Mouse (Mus musculus) embryo, embryonic 11 days (tissue): ENCODE data around the gene Myo15b.

Experiments used
- DNase-seq: peaks from one replicate; pipeline ENCODE4 v3.0.0-alpha.2; 2015

Myo15b gene

GRCm38 (mm10) chr11:115858354-115858753, at the start of gene Myo15b:
Myo15b (plus strand) TSS chr11:115858406.
- DNase-seq: peak; percentile 30

DNA sequence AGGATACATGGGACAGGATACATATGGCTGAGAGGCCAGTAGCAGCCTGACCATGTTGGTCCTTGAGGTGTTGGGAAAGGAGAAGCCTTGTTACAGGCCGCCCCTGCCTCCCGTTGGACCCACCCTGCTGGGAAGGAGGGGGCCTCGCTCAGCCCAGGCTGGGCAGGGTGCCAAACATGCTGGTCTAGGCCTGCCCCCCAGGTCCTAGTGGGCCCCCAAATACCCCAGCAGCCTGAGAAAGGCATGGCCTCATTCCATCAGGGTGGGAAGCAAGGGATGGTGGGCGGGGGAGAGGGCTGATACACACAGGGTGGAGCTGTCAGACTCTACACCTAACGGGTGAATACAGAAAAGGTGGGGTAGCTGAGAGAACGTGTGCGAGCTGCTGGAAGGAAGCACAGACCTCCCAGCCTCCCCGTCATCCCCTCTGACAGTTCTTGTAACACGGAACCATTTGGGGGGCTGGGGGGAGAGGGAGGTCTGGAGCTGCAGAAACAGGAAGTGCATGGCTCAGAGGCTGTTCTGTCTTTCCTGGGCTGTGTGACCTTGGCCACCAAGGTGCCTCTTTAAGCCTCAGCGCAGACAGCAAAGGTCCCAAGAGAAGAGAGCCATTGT, 49.4 kb upstream of the Myo15b start:
- DNase-seq: no peak

DNA sequence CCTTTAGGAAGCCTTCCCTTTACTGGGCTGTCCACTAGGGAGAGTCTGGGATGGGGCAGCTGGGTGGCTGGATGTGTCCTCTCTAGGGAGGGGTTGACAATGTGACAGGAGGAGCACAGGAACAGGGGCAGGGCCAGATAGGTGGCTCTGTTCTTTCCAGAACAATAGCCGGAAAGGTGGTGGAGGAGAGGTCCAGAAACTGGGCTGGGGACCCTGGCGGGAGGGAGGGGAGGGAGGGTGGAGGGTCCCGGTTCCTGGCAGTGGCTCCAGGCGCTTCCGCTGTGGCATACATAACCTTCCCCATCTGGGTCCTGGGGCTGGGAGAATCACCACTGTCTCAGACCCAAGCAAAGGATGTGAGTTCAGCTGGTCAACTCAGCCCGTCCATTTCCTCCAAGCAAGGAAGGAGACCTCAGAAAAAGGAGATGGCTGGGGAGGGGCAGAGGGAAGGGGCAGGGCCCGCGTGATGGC, 48.9 kb upstream of the Myo15b start:
- no peak for DNase-seq

DNA sequence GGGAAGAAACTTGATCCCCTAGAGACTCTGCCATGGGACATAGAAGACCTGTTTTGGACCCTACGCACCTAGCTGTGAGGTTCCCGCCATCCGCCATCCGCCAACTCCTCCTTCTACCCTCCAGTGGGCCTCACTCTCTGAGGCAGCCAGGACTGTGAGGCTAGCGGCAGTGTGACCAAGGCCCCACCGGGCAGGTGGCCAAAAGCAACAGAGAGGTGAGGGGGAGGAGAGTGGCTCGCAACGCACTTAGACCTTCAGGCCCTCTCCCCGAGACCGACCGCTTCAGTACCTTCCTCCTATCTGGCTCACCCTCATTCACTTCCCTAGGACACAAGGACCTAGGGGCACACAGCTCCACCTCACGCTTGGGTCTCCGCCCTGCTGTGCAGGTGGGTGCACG, 47.8 kb upstream of the Myo15b start:
- no peak for DNase-seq

GRCm38 (mm10) chr11:115811381-115812093, 46.7 kb upstream of the Myo15b start:
- DNase-seq: no peak

- DNase-seq: no peak
Observed at GRCm38 (mm10) chr11:115812095-115812494, 46.1 kb upstream of the Myo15b start.

GRCm38 (mm10) chr11:115812533-115813420, 45.4 kb upstream of the Myo15b start:
- DNase-seq: peak; percentile 66

- DNase-seq: peak; percentile 98
Observed at GRCm38 (mm10) chr11:115813507-115814296, 44.5 kb upstream of the Myo15b start, which contains the start of gene Caskin2. Caskin2 (minus strand) TSS chr11:115813639.

GRCm38 (mm10) chr11:115814605-115815450, 43.4 kb upstream of the Myo15b start, which contains the start of gene Tsen54:
Tsen54 (plus strand) TSS chr11:115814724.
- DNase-seq: peak; percentile 88

DNA sequence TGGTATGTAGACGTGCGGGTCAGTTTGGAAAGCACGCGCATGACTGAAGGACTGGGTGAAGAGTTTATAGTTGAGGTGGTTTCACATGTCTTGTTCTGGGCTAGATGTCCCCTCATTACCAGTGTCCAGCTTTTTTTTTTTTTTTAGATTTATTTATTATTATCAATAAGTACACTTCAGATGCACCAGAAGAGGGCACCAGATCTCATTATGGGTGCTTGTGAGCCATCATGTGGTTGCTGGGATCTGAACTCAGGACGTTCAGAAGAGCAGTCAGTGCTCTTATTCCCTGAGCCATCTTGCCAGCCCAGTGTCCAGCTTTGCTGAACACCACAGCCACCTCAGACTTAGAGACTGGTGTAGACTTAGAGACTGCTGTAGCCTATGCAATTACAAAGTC, 40.9 kb upstream of the Myo15b start:
- DNase-seq: no peak

DNA sequence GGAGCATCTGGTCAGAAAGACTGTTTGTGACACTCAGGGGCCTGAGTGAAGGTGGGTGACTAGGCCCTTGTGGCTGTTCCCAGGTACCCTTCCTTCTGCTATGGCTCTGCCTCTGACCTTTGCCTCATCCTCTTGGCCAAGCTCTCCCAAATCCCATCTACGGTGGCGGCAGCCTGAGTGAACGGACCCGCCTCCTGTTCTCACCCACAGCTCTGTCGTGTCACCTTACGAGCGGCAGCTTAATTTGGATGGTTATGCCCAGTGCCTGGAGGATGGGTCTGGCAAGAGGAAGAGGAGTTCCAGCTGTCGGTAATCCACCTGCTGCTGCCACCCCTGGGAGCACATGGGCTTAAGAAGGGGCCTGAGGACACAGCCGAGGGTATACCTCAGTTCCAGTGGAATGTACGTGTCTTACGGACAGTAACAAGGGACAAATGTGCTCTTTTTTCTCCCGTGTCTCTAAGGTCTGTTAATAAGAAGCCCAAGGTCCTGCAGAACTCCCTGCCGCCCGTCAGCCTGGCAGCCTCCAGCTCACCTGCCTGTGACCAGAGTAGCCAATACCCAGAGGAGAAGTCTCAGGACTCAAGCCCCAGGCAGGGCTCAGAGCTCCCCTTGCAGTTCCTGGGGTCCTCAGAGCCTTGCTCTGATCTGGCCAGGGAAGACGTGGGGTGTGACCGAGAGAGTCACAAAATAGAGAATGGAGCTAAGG, 38.1 kb upstream of the Myo15b start:
- no peak for DNase-seq

- DNase-seq: no peak
Observed at GRCm38 (mm10) chr11:115821001-115821400, 37.2 kb upstream of the Myo15b start.

GRCm38 (mm10) chr11:115823774-115824740, 34.1 kb upstream of the Myo15b start, which contains the start of gene Llgl2:
Llgl2 (plus strand) TSS chr11:115824049.
- peak; percentile 94 for DNase-seq

- DNase-seq: no peak
Observed at GRCm38 (mm10) chr11:115824813-115825212, 33.4 kb upstream of the Myo15b start.

DNA sequence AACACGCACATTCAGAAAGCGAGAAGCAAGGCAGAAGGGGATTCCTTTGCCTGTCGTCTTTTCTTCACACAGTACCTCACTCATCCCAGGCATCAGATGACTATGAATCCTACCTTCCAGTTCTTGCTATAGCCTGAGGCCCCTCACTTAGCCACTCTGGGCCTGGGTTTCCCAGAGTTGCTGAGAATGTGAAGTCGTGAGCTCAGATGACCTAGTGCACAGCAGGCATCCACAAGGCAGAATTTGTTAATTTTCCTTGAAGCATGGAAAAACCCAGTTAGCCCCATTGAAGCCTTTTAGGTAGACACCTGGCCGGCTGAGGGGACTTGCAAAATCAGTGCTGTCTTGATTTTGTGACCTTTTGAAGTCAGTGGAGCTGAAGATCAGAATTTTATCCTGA, 31.7 kb upstream of the Myo15b start:
- no peak for DNase-seq

DNA sequence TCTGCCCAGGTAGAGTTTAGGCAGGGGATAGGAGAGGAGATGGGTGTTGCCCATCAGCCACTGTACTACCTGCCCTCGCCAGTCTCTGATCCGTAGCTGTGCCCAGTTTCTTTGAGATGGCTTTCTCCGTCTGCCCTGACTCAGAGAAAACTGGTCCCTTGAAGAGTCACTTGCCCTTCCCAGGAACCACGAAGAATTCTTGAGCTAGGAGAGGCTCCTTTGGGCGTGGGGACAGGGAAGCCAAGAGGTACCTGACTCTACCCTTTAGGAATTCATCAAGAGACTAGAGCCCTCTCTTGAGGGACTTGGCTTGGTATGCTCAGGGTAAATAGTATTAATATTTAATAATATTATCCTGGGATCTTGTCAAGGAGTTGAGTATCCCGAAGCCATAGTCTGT, 30.6 kb upstream of the Myo15b start:
- DNase-seq: no peak

DNA sequence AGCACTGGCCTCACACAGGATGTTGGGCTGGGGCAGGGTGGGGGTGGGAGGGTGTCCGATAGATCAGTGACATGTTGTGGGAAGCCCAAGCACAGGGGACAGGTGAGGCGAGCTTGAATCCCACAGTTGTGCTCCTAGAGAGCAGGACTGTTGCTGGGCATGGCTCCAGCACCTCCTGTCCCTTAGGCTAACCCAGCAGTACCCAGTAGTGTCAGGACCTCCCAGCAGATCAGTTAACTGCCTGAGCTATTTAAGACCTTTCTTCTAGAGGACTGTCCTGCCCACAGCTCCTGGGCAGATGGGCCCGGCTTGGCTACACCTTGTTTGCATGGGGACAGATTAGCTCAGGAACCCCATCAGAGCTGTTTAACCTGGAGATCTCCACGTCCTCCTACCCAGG, 29.2 kb upstream of the Myo15b start:
- no peak for DNase-seq

GRCm38 (mm10) chr11:115830550-115831325, 27.5 kb upstream of the Myo15b start:
- peak; percentile 32 for DNase-seq

DNA sequence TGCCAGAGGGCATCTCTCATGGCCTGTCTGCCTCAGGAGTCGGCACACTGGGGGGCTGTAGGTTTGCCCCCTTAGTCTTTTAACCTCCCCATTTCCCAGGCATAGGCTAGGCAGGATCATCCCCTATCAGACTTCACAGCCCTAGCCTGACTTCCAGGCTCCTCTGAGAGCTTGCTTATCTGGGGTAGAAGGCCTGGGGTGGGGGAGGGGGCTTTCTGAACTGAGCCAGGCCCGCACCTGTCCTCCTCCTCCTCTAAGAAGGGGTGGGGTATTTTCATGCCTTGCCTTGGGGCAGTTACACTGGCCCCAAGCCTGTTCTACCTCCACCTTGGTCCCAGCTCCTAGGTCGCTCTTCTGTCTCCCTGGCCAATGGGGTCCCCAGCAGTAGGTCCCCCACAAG, 26.7 kb upstream of the Myo15b start:
- DNase-seq: no peak
